10 mouse cellular contexts compared by ENCODE assay signal in the genomic region with DNA sequence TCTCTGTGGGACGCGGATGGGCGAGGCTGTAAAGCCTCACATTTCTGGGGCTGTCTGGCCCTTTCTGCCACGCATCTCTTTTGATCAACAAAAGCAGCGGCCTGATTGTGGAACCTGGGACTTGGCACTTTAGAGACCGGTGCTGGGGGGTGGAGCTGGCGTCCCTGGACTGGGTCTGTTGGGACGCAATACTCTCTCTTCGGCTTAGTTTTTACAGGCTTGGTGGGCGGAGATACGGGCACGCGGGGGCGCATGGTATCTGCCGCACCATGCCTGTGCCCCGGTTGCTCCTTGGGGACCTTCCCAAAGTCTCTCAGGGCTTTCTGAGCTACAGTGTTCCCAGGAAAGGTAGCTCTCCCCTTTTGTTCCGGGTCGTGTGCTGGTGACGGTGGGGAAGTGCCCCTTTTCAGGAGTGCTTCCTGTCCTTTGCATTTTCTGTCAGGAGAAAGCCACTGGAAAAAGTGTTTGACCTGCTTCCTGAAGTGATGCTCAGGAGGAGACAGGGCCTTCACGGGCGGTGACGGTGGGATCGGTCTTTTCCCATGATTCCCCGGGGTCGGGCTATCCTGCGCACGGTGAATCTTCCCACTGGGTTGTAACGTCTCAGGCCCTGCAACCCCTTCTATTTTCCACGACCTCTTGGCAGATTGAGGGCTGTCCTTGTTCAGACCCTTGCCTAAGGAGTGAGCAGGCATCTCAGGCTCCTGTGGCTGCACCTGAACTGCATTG. TPM values are rescaled to one million over a fixed set of nuclear protein-coding genes. Genes with fewer than 3 reads are reported as not detected.
DNase-seq lines count a peak whose midpoint lies in the region; ATAC-seq and TF ChIP-seq lines count a peak whose summit lies in the region.
"Had no signal": no experiment of that assay in that cellular context is flagged by ENCODE, and none has a peak within 500 bp of the region (broad histone marks: within the 10 kb centered on the region; RNA-seq: fewer than 3 reads in every experiment).

No protein-coding gene starts in this region.

- H3K9me3 ChIP-seq in lung, embryonic 14.5 days (ENCODE audit: low read depth, low read length) = no peaks in the 10 kb centered on the region
- H3K9me3 ChIP-seq in forebrain, embryonic 14.5 days (replicated peaks; ENCODE audit: control insufficient read depth, low read length) = no peaks in the 10 kb centered on the region
- no peaks in the 10 kb centered on the region for H3K9me3 ChIP-seq in limb, embryonic 15.5 days
- H3K9me3 ChIP-seq in stomach, embryonic 14.5 days (ENCODE audit: control insufficient read depth, low read depth, low read length) = no peaks in the 10 kb centered on the region

- H3K4me3 ChIP-seq in lung, embryonic 14.5 days (ENCODE audit: low read depth, low read length) = peak overlapping the region; percentile 14; the same call in 1 of the 2 replicates
- H3K4me3 ChIP-seq in forebrain, embryonic 14.5 days (ENCODE audit: low read depth, low read length) = no peak overlapping the region
- H3K4me3 ChIP-seq in limb, embryonic 15.5 days = peak overlapping the region; percentile 3; the same call in 1 of the 2 replicates
- H3K4me3 ChIP-seq in stomach, embryonic 14.5 days (ENCODE audit: low read depth, low read length) = 0 out of 2 replicates have a peak overlapping the region, but pooled peaks have one; percentile 2

- 25% methylated on average over 29 of the region's 29 CpGs for WGBS in lung, embryonic 14.5 days
- 39% methylated on average over 29 of the region's 29 CpGs for WGBS in forebrain, embryonic 14.5 days
- 24% methylated on average over 29 of the region's 29 CpGs for WGBS in limb, embryonic 15.5 days
- 27% methylated on average over 29 of the region's 29 CpGs for WGBS in stomach, embryonic 14.5 days

- H3K27ac ChIP-seq in lung, embryonic 14.5 days (ENCODE audit: low read depth) = no peak overlapping the region
- no peak overlapping the region for H3K27ac ChIP-seq in forebrain, embryonic 14.5 days (ENCODE audit: low read depth, low read length)
- no peak overlapping the region for H3K27ac ChIP-seq in limb, embryonic 15.5 days
- no peak overlapping the region for H3K27ac ChIP-seq in stomach, embryonic 14.5 days (ENCODE audit: low read length)

- no peaks in the 10 kb centered on the region for H3K4me1 ChIP-seq in lung, embryonic 14.5 days (ENCODE audit: insufficient read depth)
- peaks cover 3% of the 10 kb centered on the region; the same call in 1 of the 2 replicates for H3K4me1 ChIP-seq in forebrain, embryonic 14.5 days (ENCODE audit: control insufficient read depth, insufficient read depth, low read length)
- H3K4me1 ChIP-seq in limb, embryonic 15.5 days = peaks cover 5% of the 10 kb centered on the region
- H3K4me1 ChIP-seq in stomach, embryonic 14.5 days (ENCODE audit: control insufficient read depth, insufficient read depth, low read length) = no peaks in the 10 kb centered on the region

- peak; percentile 12 for DNase-seq in lung, embryonic 14.5 days
- DNase-seq in lung, adult 18-20 months = no peak
- DNase-seq in forebrain, embryonic 14.5 days (ENCODE audit: low spot score) = peak; percentile 1
- DNase-seq in layer of hippocampus, postnatal 14 days (ENCODE audit: low spot score in 2 of 2) = no peak
- no peak for DNase-seq in right cerebral cortex, postnatal 4 days
- no peak for DNase-seq in left cerebral cortex, postnatal 36 days (ENCODE audit: low spot score in 2 of 2)
- DNase-seq: kidney, postnatal 14 days; thymus, postnatal 14 days had no signal

- H3K27me3 ChIP-seq in lung, embryonic 14.5 days (ENCODE audit: insufficient read depth, low read length) = no peaks in the 10 kb centered on the region
- no peaks in the 10 kb centered on the region for H3K27me3 ChIP-seq in forebrain, embryonic 14.5 days (replicated peaks; ENCODE audit: control insufficient read depth, insufficient read depth, low read length)
- H3K27me3 ChIP-seq in limb, embryonic 15.5 days = no peaks in the 10 kb centered on the region
- H3K27me3 ChIP-seq in stomach, embryonic 14.5 days (ENCODE audit: control insufficient read depth, insufficient read depth, low read length) = no peaks in the 10 kb centered on the region

- ATAC-seq in lung, embryonic 14.5 days (ENCODE audit: insufficient read depth) = no peak
- ATAC-seq in forebrain, embryonic 14.5 days = no peak
- no peak for ATAC-seq in limb, embryonic 15.5 days (ENCODE audit: insufficient number of reproducible peaks, low FRiP score, low TSS enrichment, low read depth)
- ATAC-seq in stomach, embryonic 14.5 days (ENCODE audit: insufficient number of reproducible peaks, insufficient read depth, low FRiP score, low read depth) = no peak

- H3K36me3 ChIP-seq in lung, embryonic 14.5 days (ENCODE audit: insufficient read depth) = no peaks in the 10 kb centered on the region
- no peaks in the 10 kb centered on the region for H3K36me3 ChIP-seq in forebrain, embryonic 14.5 days (ENCODE audit: control insufficient read depth, insufficient read depth, low read length)
- no peaks in the 10 kb centered on the region for H3K36me3 ChIP-seq in limb, embryonic 15.5 days
- H3K36me3 ChIP-seq in stomach, embryonic 14.5 days (ENCODE audit: control insufficient read depth, insufficient read depth, low read length) = no peaks in the 10 kb centered on the region

- H3K4me2 ChIP-seq in lung, embryonic 14.5 days = peak overlapping the region; percentile 44
- H3K4me2 ChIP-seq in forebrain, embryonic 14.5 days (ENCODE audit: low read length) = peak overlapping the region; percentile 31
- peak overlapping the region; percentile 39 for H3K4me2 ChIP-seq in limb, embryonic 15.5 days
- peak overlapping the region; percentile 32 for H3K4me2 ChIP-seq in stomach, embryonic 14.5 days (replicated peaks; ENCODE audit: low read depth, low read length)

- TF ChIP-seq CTCF in lung, embryonic 14.5 days (IDR thresholded peaks at IDR 0.05; ENCODE audit: low read depth) = no peak

- intact Hi-C loops in left cerebral cortex, postnatal 36 days (cut with DNase I) = loop anchor here (5.0 kb wide), 1 partner anchor 89 kb away; no protein-coding TSS in a partner anchor

- H3K9ac ChIP-seq in lung, embryonic 14.5 days = no peak overlapping the region; the same call in 1 of the 2 replicates
- H3K9ac ChIP-seq in forebrain, embryonic 14.5 days (ENCODE audit: low read length) = no peak overlapping the region; the same call in 1 of the 2 replicates
- no peak overlapping the region for H3K9ac ChIP-seq in limb, embryonic 15.5 days
- H3K9ac ChIP-seq in stomach, embryonic 14.5 days (replicated peaks; ENCODE audit: low read depth, low read length) = no peak overlapping the region

RNA-seq across cellular contexts. Expression of gene Spata31d1d, which starts 5.2 kb away (rescaled TPM):
- polyA plus RNA-seq in lung, embryonic 14.5 days (2014; fragmentation: Nextera tagmentation; extraction: Ambion mirVana) = not detected in 2 replicates
- polyA plus RNA-seq in forebrain, embryonic 14.5 days (2014; fragmentation: Nextera tagmentation; extraction: Ambion mirVana) = not detected in 2 replicates
- polyA plus RNA-seq in limb, embryonic 15.5 days (2015; fragmentation: Nextera tagmentation; extraction: Ambion mirVana) = not detected in 2 replicates
- polyA plus RNA-seq in stomach, embryonic 14.5 days (2014; fragmentation: Nextera tagmentation; extraction: Ambion mirVana) = not detected in 2 replicates
- not detected for total RNA-seq in layer of hippocampus, postnatal 14 days (2021)
- total RNA-seq in left cerebral cortex, postnatal 36 days (2021) = not detected

RNA-seq across cellular contexts. Expression of gene Spata31d1b, which starts 14.2 kb away (rescaled TPM):
- not detected in 2 replicates for polyA plus RNA-seq in lung, embryonic 14.5 days (2014; fragmentation: Nextera tagmentation; extraction: Ambion mirVana)
- polyA plus RNA-seq in forebrain, embryonic 14.5 days (2014; fragmentation: Nextera tagmentation; extraction: Ambion mirVana) = not detected in 2 replicates
- 0.04 TPM in 1 of 2 replicates, not detected in the other for polyA plus RNA-seq in limb, embryonic 15.5 days (2015; fragmentation: Nextera tagmentation; extraction: Ambion mirVana)
- not detected in 2 replicates for polyA plus RNA-seq in stomach, embryonic 14.5 days (2014; fragmentation: Nextera tagmentation; extraction: Ambion mirVana)
- total RNA-seq in layer of hippocampus, postnatal 14 days (2021) = under 1 TPM in 1 of 2 experiments, not detected in 1; 0.18 TPM
- total RNA-seq in left cerebral cortex, postnatal 36 days (2021) = not detected

RNA-seq across cellular contexts. Expression of gene Spata31d1a, which starts 16.2 kb away (rescaled TPM):
- not detected in 2 replicates for polyA plus RNA-seq in lung, embryonic 14.5 days (2014; fragmentation: Nextera tagmentation; extraction: Ambion mirVana)
- not detected in 2 replicates for polyA plus RNA-seq in forebrain, embryonic 14.5 days (2014; fragmentation: Nextera tagmentation; extraction: Ambion mirVana)
- polyA plus RNA-seq in limb, embryonic 15.5 days (2015; fragmentation: Nextera tagmentation; extraction: Ambion mirVana) = not detected in 2 replicates
- 0.04 TPM in 1 of 2 replicates, not detected in the other for polyA plus RNA-seq in stomach, embryonic 14.5 days (2014; fragmentation: Nextera tagmentation; extraction: Ambion mirVana)
- total RNA-seq in layer of hippocampus, postnatal 14 days (2021) = under 1 TPM; 0.12 to 0.26 TPM
- under 1 TPM; 0.12 to 0.25 TPM for total RNA-seq in left cerebral cortex, postnatal 36 days (2021)

RNA-seq across cellular contexts. Expression of gene 1700014D04Rik, which starts 20.2 kb away (rescaled TPM):
- 0.24 TPM in 1 of 2 replicates, not detected in the other for polyA plus RNA-seq in lung, embryonic 14.5 days (2014; fragmentation: Nextera tagmentation; extraction: Ambion mirVana)
- polyA plus RNA-seq in forebrain, embryonic 14.5 days (2014; fragmentation: Nextera tagmentation; extraction: Ambion mirVana) = 0.19 TPM in 1 of 2 replicates, not detected in the other
- polyA plus RNA-seq in limb, embryonic 15.5 days (2015; fragmentation: Nextera tagmentation; extraction: Ambion mirVana) = not detected in 2 replicates
- not detected in 2 replicates for polyA plus RNA-seq in stomach, embryonic 14.5 days (2014; fragmentation: Nextera tagmentation; extraction: Ambion mirVana)
- 1 to 10 TPM in 1 of 2 experiments, under 1 TPM in 1; 0.88 to 1.0 TPM for total RNA-seq in layer of hippocampus, postnatal 14 days (2021)
- total RNA-seq in left cerebral cortex, postnatal 36 days (2021) = 1 to 10 TPM in 1 of 2 experiments, under 1 TPM in 1; 0.86 to 1.3 TPM

RNA-seq across cellular contexts. Expression of gene 4921517D22Rik, which starts 32.4 kb away (rescaled TPM):
- not detected in 2 replicates for polyA plus RNA-seq in lung, embryonic 14.5 days (2014; fragmentation: Nextera tagmentation; extraction: Ambion mirVana)
- not detected in 2 replicates for polyA plus RNA-seq in forebrain, embryonic 14.5 days (2014; fragmentation: Nextera tagmentation; extraction: Ambion mirVana)
- not detected in 2 replicates for polyA plus RNA-seq in limb, embryonic 15.5 days (2015; fragmentation: Nextera tagmentation; extraction: Ambion mirVana)
- polyA plus RNA-seq in stomach, embryonic 14.5 days (2014; fragmentation: Nextera tagmentation; extraction: Ambion mirVana) = not detected in 2 replicates
- total RNA-seq in layer of hippocampus, postnatal 14 days (2021) = not detected
- total RNA-seq in left cerebral cortex, postnatal 36 days (2021) = not detected

Comparison
In these comparisons a context has a peak if more than half of its experiments do, and no peak if none do; other contexts are left out.
1. DNase-seq: peak in lung, embryonic 14.5 days (single experiment) and forebrain, embryonic 14.5 days (single experiment); none in lung, adult 18-20 months (0 of 2), layer of hippocampus, postnatal 14 days (0 of 2), right cerebral cortex, postnatal 4 days (single experiment) and left cerebral cortex, postnatal 36 days (0 of 2).
2. Peak in every context shown above with its lines, with median percentiles within 50 percentile points of each other: H3K4me2 ChIP-seq.